Mouse (Mus musculus): ENCODE results near the gene Olfr119.

- no peak for TF ChIP-seq EP300 (IDR thresholded peaks at IDR 0.05; ENCODE audit: insufficient read depth, low read depth, low read length)
- TF ChIP-seq POLR2A (IDR thresholded peaks at IDR 0.05; ENCODE audit: insufficient read depth, low read length): no peak
- TF ChIP-seq CTCF (IDR thresholded peaks at IDR 0.05; ENCODE audit: low read depth, low read length): no peak
These were observed 29.7 kb upstream of the Olfr119 start, which contains the start of gene Olfr118 for GRCm38 (mm10) chr17:37666688-37667087.

All from ES-Bruce4 (cell line).